Mouse (Mus musculus) liver, embryonic 15.5 days (tissue): ENCODE results near the gene Mtmr4. TPM values are rescaled to one million over a fixed set of nuclear protein-coding genes. Genes with fewer than 3 reads are reported as not detected.
A peak's percentile ranks its signal among the peaks of the same experiment; 100 is the strongest.

ENCODE experiments used
- ATAC-seq: fragments of 200-750 bp; cut with Nextera tagmentation; 2 replicates; pipeline ENCODE4 v1.8.0; 2017; ENCODE audit warnings: moderate number of reproducible peaks, mild to moderate bottlenecking, moderate library complexity; ENCODE audit not compliant: insufficient read depth
- H3K27ac ChIP-seq: fragments of 300-500 bp; sonication (generic); replicated peaks from 2 replicates; pipeline ENCODE4 v1.5.1; 2015; ENCODE audit warnings: mild to moderate bottlenecking, inconsistent platforms
- H3K27me3 ChIP-seq: fragments of 300-500 bp; sonication (generic); 2 replicates; pipeline ENCODE4 v1.6.1; 2015; ENCODE audit warnings: mild to moderate bottlenecking, inconsistent platforms
- H3K36me3 ChIP-seq: fragments of 300-500 bp; sonication (generic); replicated peaks from 2 replicates; pipeline ENCODE4 v1.6.1; 2015; ENCODE audit warnings: moderate library complexity, mild to moderate bottlenecking, inconsistent platforms
- H3K4me1 ChIP-seq: fragments of 300-500 bp; sonication (generic); replicated peaks from 2 replicates; pipeline ENCODE4 v1.6.1; 2015; ENCODE audit warnings: inconsistent platforms
- H3K4me2 ChIP-seq: fragments of 300-500 bp; sonication (generic); 2 replicates; pipeline ENCODE4 v1.6.1; 2015; ENCODE audit warnings: moderate library complexity, mild to moderate bottlenecking, inconsistent platforms
- H3K4me3 ChIP-seq: fragments of 300-500 bp; sonication (generic); replicated peaks from 2 replicates; pipeline ENCODE4 v1.5.1; 2015; ENCODE audit warnings: mild to moderate bottlenecking, inconsistent platforms
- H3K9ac ChIP-seq: fragments of 300-500 bp; sonication (generic); 2 replicates; pipeline ENCODE4 v1.6.1; 2015; ENCODE audit warnings: moderate library complexity, mild to moderate bottlenecking, inconsistent platforms
- H3K9me3 ChIP-seq: fragments of 300-500 bp; sonication (generic); replicated peaks from 2 replicates; pipeline ENCODE4 v1.6.1; 2016; ENCODE audit warnings: inconsistent platforms
- WGBS: fragments of 180-500 bp; shearing (Covaris S2); methylation state at CpG from one replicate; pipeline ENCODE4 v1.1.7; 2015; ENCODE audit warnings: mixed read lengths; ENCODE audit not compliant: insufficient replicate concordance; 5-methylcytosine and 5-hydroxymethylcytosine counted together
- polyA plus RNA-seq: library from polyadenylated mRNA; unstranded; fragments of >200 nt; fragmentation: Nextera tagmentation; extraction: Ambion mirVana; gene quantifications from 2 replicates; pipeline ENCODE4 v1.2.1, GENCODE M21; 2015

The Mtmr4 gene
- polyA plus RNA-seq, 1 experiment from 2014 or later = 9.7 TPM

DNA sequence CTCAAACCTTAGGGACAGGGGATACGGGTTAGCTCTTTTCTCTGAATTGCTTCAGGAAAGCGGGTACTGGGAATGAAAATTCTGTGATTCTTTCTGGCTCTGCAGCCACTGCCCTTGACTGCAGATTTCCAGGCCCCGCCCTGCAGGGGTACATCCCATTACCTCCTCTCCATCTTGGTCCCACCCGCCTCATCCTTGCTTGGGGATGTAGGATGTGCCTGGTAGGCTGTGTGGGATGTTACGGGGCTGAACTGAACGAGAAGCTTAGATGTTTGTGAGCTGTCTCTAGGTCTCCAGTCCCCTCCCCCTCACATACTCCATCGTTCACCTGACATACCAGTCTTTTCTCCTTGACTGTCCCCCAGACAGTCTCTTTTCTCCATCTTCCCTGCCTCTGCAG is 4.0 kb downstream of the Mtmr4 start:
- H3K9me3 ChIP-seq = no peaks in the 10 kb centered on the region
- 0 out of 2 replicates have a peak overlapping the region, but pooled peaks have one; percentile 59 for H3K27ac ChIP-seq
- ATAC-seq = no peak
- H3K4me3 ChIP-seq = peak overlapping the region; percentile 63
- H3K27me3 ChIP-seq = no peaks in the 10 kb centered on the region
- peak overlapping the region; percentile 69 for H3K9ac ChIP-seq
- H3K4me2 ChIP-seq = peak overlapping the region; percentile 99
- WGBS = 42% methylated on average over 7 of the region's 7 CpGs
- peaks cover 54% of the 10 kb centered on the region for H3K36me3 ChIP-seq
- H3K4me1 ChIP-seq = peaks cover 47% of the 10 kb centered on the region

DNA sequence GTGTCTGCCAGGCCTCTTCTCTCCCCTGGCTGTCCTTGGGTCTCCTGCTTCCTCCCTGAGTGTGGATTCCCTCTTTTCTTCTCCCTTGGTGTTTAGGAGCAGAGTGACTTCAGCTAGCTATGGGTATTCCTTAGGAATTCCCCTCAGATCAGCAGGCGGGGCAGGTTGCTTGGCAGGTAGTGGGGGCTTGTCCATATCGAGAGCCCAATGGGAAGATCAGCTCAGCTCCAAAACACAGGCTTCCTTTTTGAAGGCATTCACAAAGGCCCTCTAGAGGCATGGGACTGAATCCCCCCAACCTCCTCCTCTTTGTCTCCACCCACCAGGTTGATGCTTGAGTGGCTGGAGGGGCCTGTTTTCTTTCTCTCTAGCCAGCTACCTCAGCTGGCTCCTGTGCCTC is 4.5 kb downstream of the Mtmr4 start:
- H3K4me1 ChIP-seq = peaks cover 47% of the 10 kb centered on the region
- 0 out of 2 replicates have a peak overlapping the region, but pooled peaks have one; percentile 63 for H3K4me3 ChIP-seq
- 42% methylated on average over 2 of the region's 2 CpGs for WGBS
- H3K9ac ChIP-seq = no peak overlapping the region
- peak overlapping the region; percentile 99 for H3K4me2 ChIP-seq
- H3K27ac ChIP-seq = no peak overlapping the region
- H3K9me3 ChIP-seq = no peaks in the 10 kb centered on the region
- no peak for ATAC-seq
- no peaks in the 10 kb centered on the region for H3K27me3 ChIP-seq
- peaks cover 59% of the 10 kb centered on the region for H3K36me3 ChIP-seq

DNA sequence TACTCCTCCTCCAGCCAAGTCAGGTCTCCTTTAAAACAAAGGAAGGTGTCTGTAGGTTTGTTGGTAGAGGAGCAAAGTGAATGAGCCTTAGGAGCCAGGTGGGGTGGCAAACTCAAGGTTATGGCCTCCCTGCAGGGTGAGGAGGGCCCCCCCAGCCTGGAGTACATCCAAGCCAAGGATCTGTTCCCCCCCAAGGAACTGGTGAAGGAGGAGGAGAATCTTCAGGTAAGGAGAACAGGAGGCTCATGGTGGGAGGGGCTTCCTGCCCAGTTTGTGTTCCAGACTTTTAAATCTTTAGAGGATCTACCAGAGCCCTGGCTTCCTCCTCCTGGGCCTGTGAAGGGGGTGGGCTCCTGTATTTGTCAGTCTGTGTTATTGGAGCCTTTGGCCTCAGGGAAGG is 5.1 kb downstream of the Mtmr4 start:
- Histone ChIP-seq H3K4me2 (no peak overlapping the region), H3K9ac (no peak overlapping the region), H3K27me3 (no peaks in the 10 kb centered on the region), H3K36me3 (peaks cover 65% of the 10 kb centered on the region), H3K4me3 (no peak overlapping the region), H3K27ac (no peak overlapping the region), H3K4me1 (peaks cover 47% of the 10 kb centered on the region), H3K9me3 (no peaks in the 10 kb centered on the region)
- no peak for ATAC-seq

DNA sequence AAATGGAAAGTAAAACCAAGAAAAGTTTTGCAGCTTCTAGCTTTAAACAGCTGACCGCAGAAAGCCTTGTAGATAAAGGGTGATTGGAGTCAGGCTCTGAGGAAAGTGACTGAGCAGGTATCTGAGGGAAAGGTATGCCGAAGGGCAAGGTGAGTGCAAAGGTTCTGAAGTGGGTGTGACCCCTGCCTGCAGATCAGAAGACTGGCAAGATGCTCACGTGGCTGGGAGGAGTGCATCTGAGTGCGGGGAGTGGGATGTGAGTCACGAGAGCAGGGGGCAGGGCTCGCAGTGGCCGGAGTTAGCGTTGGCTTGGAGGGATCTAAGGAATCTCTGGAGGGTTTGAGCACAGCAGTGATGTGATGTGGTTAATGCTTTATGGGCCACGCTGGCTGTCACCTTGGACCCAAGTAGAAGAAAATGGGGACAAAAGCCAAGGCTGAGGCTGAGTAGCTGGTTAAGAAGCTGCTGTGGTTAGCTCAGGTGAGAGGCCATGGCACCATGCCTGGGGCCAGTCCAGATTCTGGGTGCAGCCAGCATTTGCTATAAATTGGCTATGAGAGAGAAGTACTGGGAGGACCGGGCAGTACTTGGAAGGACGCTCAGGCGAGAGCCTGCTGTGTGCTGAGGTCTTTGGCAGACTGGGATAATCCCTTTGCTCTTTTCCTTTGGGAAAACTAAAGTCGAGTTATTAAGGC is 7.6 kb downstream of the Mtmr4 start:
- H3K9ac ChIP-seq = no peak overlapping the region
- H3K27ac ChIP-seq = no peak overlapping the region
- no peaks in the 10 kb centered on the region for H3K27me3 ChIP-seq
- peaks cover 26% of the 10 kb centered on the region for H3K4me1 ChIP-seq
- 81% methylated on average over 13 of the region's 13 CpGs for WGBS
- H3K4me3 ChIP-seq = no peak overlapping the region
- no peak overlapping the region for H3K4me2 ChIP-seq
- ATAC-seq = no peak
- H3K9me3 ChIP-seq = no peaks in the 10 kb centered on the region
- peaks cover 83% of the 10 kb centered on the region for H3K36me3 ChIP-seq

DNA sequence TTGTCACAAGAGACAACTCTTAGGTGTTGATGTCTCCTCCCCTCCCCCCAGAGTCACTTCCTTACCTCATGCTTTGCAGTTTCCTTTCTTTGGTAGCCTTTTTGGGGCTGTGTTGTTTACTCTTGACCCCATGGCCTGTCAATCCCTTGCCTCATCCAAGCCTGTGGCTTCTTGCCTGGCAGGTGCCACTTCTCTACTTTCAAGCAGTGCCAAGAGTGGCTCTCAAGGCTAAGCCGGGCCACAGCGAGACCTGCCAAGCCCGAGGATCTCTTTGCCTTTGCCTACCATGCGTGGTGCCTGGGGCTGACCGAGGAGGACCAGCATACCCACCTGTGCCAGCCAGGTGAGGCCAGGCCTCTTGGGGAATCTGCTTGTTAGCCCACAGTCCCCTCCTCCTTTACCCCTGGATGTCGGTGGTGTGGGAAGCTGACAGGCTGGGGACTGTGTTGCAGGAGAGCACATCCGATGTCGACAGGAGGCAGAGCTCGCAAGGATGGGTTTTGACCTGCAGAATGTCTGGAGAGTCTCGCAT is 8.4 kb downstream of the Mtmr4 start:
- Histone ChIP-seq H3K4me3 (no peak overlapping the region), H3K36me3 (peaks cover 90% of the 10 kb centered on the region), H3K27ac (no peak overlapping the region), H3K9ac (no peak overlapping the region), H3K4me2 (no peak overlapping the region), H3K4me1 (peaks cover 17% of the 10 kb centered on the region), H3K27me3 (no peaks in the 10 kb centered on the region), H3K9me3 (no peaks in the 10 kb centered on the region)
- 87% methylated on average over 10 of the region's 10 CpGs for WGBS
- no peak for ATAC-seq

DNA sequence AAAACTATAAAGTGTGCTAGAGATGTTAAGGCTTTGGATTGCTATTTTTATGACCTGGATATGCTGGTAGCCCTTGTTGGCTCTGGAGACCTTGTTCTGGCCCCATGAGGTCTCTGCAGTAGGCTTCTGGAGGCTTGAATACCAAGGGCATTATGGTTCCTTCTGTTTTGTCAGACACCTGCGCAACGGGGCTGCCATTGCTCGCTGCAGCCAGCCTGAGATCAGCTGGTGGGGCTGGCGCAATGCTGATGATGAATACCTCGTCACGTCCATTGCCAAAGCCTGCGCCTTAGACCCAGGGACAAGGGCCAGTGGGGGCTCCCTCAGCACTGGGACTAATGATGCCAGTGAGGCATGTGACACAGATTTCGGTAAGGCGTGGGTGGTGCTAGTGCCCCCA is 10.3 kb downstream of the Mtmr4 start:
- Histone ChIP-seq H3K9me3 (no peaks in the 10 kb centered on the region), H3K4me2 (no peak overlapping the region), H3K36me3 (peaks cover 99% of the 10 kb centered on the region), H3K27ac (no peak overlapping the region), H3K9ac (no peak overlapping the region), H3K4me1 (no peaks in the 10 kb centered on the region), H3K4me3 (no peak overlapping the region), H3K27me3 (no peaks in the 10 kb centered on the region)
- ATAC-seq = no peak
- 88% methylated on average over 9 of the region's 9 CpGs for WGBS

DNA sequence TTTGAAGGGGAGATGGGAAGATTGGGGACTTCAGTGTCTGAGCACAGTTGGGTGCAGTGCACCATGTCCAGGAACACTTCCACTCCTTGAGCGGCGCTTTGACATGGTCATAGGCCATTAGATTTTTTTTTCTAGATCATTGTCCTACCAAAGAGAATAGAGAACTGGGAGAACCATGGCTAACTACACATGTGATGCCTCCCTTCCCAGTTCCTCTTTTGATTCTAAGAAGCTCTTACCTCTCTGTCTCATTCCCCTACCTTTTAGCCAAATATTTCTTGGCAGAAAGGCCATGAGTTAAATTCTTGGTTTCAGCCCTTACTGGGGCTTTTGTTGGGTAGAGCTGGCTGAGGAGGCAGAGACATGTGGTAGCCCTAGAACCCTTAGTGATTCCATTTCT is 11.6 kb downstream of the Mtmr4 start:
- H3K27me3 ChIP-seq = no peaks in the 10 kb centered on the region
- no peak overlapping the region for H3K4me2 ChIP-seq
- H3K4me3 ChIP-seq = no peak overlapping the region
- no peak overlapping the region for H3K9ac ChIP-seq
- no peaks in the 10 kb centered on the region for H3K4me1 ChIP-seq
- ATAC-seq = no peak
- no peaks in the 10 kb centered on the region for H3K9me3 ChIP-seq
- H3K36me3 ChIP-seq = peaks cover 99% of the 10 kb centered on the region
- WGBS = 89% methylated on average over 2 of the region's 2 CpGs
- no peak overlapping the region for H3K27ac ChIP-seq

DNA sequence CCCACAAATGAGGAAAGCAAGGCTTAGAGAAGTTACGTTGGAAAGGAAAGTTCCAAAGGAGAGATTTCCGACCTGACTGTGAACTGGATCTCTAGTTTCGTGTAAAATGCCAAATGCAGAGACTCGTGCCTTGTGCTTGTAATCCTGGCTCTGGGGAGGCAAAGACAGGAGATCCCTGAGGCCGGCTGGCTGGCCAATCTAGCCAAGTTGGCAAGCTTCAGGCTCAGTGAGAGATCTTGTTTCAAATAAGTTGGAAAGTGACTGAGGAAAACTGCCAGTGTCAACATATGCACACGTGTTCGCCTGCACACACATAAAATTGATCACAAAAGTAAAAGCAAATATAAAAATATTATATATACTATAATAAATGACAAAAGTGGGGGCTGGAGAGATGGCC is 17.3 kb downstream of the Mtmr4 start:
- Histone ChIP-seq H3K27ac (no peak overlapping the region), H3K4me1 (no peaks in the 10 kb centered on the region), H3K36me3 (peaks cover 96% of the 10 kb centered on the region), H3K4me2 (no peak overlapping the region), H3K4me3 (no peak overlapping the region), H3K9me3 (no peaks in the 10 kb centered on the region), H3K9ac (no peak overlapping the region), H3K27me3 (no peaks in the 10 kb centered on the region)
- ATAC-seq = no peak
- WGBS = 71% methylated on average over 7 of the region's 7 CpGs

DNA sequence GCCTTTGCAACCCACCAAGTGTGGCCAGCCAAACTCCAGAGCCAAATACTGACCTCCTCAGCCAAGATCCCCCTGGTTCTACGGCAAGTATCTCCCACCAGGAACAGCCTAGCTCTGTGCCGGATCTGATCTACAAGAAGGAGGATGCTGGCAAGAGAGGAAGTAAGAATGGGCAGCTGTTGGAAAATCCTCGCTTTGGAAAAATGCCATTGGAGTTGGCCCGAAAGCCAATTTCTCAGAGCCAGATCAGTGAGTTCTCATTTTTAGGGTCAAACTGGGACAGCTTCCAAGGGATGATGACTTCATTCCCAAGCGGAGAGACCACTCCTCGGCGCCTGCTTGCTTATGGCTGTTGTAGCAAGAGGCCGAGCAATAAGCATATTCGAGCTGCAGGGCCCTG is 19.6 kb downstream of the Mtmr4 start:
- ATAC-seq = no peak
- H3K36me3 ChIP-seq = peaks cover 96% of the 10 kb centered on the region
- 83% methylated on average over 9 of the region's 9 CpGs for WGBS

DNA sequence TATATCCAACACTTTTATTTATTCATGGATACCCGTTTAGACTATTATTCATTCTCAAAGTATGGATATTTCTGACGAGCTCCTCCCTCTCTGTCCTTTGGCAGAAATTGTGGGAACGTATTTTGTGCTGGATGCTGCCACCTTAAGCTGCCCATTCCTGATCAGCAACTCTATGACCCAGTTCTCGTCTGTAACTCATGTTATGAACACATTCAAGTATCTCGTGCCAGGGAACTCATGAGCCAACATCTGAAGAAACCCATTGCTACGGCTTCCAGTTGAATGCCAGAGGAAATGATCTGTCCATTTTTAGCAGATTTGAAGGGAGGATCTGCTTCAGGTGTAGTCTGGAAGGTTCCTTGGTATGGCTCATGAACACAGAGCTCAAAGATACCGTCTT is 22.0 kb downstream of the Mtmr4 start:
- Histone ChIP-seq H3K4me2 (no peak overlapping the region), H3K36me3 (peaks cover 93% of the 10 kb centered on the region), H3K9me3 (no peaks in the 10 kb centered on the region), H3K4me3 (no peak overlapping the region), H3K27ac (no peak overlapping the region), H3K9ac (no peak overlapping the region), H3K27me3 (no peaks in the 10 kb centered on the region), H3K4me1 (peaks cover 7% of the 10 kb centered on the region; the same call in 1 of the 2 replicates)
- 78% methylated on average over 7 of the region's 7 CpGs for WGBS
- ATAC-seq = no peak

More for the DNA sequence above, 19.6 kb downstream of the Mtmr4 start:
- Histone ChIP-seq H3K9me3 (no peaks in the 10 kb centered on the region), H3K4me3 (no peak overlapping the region), H3K4me1 (no peaks in the 10 kb centered on the region), H3K9ac (no peak overlapping the region), H3K27me3 (no peaks in the 10 kb centered on the region), H3K27ac (no peak overlapping the region), H3K4me2 (no peak overlapping the region)

DNA sequence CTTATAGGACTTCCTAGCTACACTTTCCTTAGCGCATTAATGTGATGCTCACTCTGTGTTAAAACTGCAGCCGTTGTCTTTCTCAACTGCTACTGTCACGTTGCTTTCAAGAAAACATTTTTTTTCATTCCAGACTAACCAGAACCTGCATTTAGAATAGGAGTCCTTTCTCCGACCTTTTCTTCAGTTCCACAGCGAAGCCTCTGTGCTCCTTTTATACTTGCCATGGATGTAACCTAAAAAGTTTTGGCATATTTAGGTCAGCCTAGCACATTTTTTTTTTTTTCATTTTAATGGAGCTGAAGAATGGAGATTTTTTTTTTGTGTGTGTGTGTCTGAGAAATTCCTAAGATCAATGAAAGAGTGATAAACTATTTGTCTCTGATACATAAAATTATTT is 23.6 kb downstream of the Mtmr4 start:
- WGBS = 86% methylated on average over 5 of the region's 5 CpGs
- Histone ChIP-seq H3K9me3 (no peaks in the 10 kb centered on the region), H3K4me2 (no peak overlapping the region), H3K9ac (no peak overlapping the region), H3K27me3 (no peaks in the 10 kb centered on the region), H3K4me3 (no peak overlapping the region), H3K27ac (no peak overlapping the region), H3K36me3 (peaks cover 79% of the 10 kb centered on the region), H3K4me1 (peaks cover 8% of the 10 kb centered on the region; the same call in 1 of the 2 replicates)
- ATAC-seq = no peak

DNA sequence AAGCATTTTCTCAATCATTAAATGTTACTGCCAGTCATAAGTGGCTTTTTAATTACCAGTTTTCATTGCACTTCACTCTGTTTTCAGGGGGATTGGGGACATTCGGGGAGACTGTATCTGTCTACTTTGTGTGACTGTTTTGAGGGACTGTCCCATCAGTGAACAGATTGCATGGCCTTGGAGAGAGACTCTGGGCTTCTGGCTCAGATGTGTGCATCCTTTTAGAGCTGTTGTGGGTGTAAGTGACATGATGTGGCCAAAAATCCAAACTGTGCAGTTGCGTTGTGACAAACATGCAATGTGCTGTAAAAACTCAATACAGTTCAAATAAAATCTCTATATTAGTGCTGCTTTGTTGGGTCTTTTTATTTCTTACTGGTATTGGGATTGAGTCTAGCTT is 24.0 kb downstream of the Mtmr4 start:
- 82% methylated on average over 2 of the region's 2 CpGs for WGBS
- no peaks in the 10 kb centered on the region for H3K9me3 ChIP-seq
- ATAC-seq = no peak
- no peak overlapping the region for H3K4me2 ChIP-seq
- peaks cover 8% of the 10 kb centered on the region; the same call in 1 of the 2 replicates for H3K4me1 ChIP-seq
- peaks cover 75% of the 10 kb centered on the region for H3K36me3 ChIP-seq
- H3K27ac ChIP-seq = no peak overlapping the region
- no peak overlapping the region for H3K9ac ChIP-seq
- no peaks in the 10 kb centered on the region for H3K27me3 ChIP-seq
- no peak overlapping the region for H3K4me3 ChIP-seq
